Mouse (Mus musculus) olfactory bulb, adult 2 months (tissue): Measurements from ENCODE around the gene Cryzl2.

Experiments
- CTCF ChIP-seq: fragments of 200-500 bp; IDR thresholded peaks from 2 replicates; pipeline ENCODE4 v1.5.1; 2012; ENCODE audit warnings: low read depth, mild to moderate bottlenecking, low read length, moderate library complexity; ENCODE audit not compliant: insufficient read depth
- POLR2A ChIP-seq: fragments of 200-500 bp; IDR thresholded peaks from 2 replicates; pipeline ENCODE4 v1.6.1; 2012; ENCODE audit warnings: mild to moderate bottlenecking, low read depth, low read length, moderate library complexity; ENCODE audit not compliant: insufficient read depth

DNA sequence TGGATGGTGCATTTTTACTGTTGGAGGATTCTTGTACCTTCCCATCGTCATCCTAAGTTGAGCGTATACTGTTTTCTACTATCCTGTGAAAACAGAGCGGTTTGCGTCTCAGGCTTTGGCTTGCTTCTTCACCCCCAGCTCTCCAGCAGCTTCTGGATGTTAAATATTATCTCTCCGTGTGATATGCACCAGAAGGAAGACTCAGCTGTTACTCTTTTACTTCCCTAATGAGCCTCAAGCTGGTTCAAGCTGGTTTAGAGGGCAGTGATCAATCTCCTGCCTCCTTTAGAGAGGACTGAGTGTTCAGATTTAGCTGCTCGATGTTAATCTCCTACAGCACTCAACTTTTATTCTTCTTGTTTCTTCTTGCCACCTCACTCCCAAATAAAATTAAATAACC lies 3.5 kb upstream of the Cryzl2 start:
- TF ChIP-seq CTCF (no peak), POLR2A (no peak)
